Mouse (Mus musculus) stomach, adult 2 months (tissue): ENCODE measurements around the gene Atp2b2. TPM values are rescaled to one million over a fixed set of nuclear protein-coding genes. Genes with fewer than 3 reads are reported as not detected.

Experiments used
- polyA plus RNA-seq: library from polyadenylated mRNA; depleted of rRNA; stranded (reverse); fragments of >200 nt; gene quantifications from 2 replicates; pipeline ENCODE4 v1.2.3, GENCODE M21; 2012; rRNA removed

The Atp2b2 gene
- 0.13 and 0.16 TPM in 2 replicates for polyA plus RNA-seq

DNA sequence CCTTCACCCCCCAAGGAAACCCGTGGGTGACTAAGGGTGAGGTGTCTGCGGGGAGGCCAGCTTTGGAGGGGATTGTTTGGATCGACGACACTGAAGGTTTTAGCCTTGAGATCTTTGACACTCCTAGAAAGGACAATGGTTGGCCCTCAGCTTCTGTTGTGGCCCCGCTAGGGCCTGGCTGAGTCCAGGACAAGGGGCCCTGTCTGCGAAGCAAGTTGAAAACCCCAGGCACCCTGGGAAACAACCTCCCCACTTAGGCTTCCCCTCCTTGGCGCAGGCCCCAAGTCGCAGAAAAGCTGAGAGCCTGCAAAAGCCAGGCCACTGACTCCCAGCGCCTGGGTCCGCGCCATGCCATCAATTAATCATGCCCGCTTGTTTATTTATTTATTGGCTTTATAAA lies at the start of gene Atp2b2:
TSS of gene Atp2b2 (minus strand) at position 282 of the 400 bp plus-strand sequence.

DNA sequence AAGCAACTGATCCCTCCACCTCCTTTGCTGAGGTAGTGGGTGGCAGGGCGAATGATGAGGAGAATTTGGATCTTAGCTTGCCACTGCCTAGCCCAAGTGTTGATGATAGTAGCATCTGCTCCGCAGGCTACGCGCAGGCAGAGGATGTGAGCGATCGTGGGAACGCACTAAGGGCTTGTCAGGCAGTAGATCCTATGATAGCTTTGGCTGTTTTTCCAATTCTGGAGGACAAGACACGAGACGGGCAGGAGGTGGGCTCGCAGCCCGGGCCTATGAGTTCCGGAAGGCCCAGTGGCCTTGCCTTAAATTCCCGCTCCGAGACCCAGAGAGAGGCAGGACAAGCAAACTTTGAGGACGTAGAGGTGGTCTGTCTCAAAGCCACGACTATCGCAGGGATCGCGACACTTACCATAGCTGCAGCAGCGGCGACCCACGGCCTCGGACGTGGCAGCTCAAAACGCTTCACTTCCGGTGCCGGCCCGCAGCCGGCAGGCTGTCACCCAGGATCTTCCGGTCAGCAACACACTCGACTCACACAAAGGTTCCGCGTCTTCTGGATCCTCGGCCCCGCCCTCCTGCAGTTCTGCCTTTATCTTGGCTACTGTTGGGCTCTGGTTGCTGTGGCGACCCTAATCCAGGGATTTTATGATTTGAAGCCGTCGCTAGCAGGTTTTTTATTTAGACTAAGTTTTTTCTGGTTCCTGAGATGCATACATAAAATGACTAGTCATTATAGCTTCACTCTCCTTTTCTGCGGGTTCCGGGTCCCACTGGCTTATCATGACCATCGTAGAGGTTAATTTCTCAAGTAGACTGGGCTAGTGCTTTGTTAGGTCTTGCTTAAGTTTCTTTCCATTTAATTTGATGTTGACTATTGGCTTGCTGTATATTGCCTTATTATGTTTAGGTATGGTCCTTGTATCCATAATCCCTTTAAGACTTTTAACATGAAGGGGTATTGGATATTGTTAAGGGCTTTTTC lies 301.9 kb downstream of the Atp2b2 start, which contains the start of gene Sec13:
TSS of gene Sec13 (minus strand) at position 508 of the 982 bp plus-strand sequence.

DNA sequence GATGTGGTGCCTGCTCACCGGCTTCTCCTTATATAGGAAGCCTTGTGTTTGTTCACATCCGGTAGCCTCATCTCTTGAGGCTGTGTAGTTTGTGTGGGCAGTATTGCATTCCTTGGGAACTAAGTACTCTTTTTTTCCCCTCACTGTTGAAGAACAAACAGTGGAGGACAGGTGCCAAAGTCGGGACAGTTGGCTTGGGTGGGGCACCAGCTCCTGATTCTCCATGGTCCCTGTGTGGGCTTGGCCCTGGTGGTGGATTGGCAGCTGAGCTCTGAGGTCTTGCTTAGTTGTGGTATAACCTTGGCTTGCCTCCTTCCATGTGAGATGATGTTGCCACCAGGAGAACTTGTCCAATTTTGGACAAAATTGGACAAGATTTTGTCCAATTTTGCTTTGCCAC lies 322.5 kb downstream of the Atp2b2 start, which contains the start of gene Ghrl:
TSS of gene Ghrl (minus strand) at position 3 of the 400 bp plus-strand sequence.

DNA sequence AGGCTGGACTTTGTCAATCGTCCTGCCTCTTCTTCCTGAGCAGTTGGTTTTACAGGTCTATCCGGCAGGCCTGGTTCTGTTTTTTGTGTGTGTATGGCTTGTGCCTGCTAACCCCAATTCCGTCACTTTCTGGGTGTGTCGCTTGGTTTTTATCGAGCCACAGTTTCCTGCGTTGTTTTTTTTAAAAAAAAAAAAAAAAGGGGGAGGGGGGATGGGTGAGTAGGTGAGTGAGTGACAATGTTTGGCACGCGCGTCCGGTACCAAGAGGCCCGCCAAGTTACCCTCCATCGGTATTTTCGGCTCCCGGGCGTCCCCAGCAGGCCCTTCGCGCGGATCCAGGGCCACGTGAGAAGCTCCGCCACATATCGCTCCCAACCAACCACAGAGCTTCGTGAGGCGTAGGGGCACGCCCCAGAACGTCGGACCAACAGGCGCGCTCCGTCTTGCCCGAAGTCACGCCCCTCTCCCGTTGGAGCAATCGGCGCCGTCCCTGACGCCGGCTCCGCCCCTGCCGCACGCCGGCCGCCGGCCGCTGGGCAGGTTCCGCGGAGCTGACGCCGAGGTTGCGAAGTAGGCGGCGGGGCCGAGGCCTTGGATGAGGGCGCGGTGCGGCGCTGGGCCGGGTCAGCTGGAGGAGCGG lies 345.7 kb downstream of the Atp2b2 start, which contains the start of gene Tatdn2:
TSS of gene Tatdn2 (plus strand) at position 469 of the 640 bp plus-strand sequence.

Other genes starting within 250 kb of the Atp2b2 start
- 1.2 and 1.4 TPM in 2 replicates for gene Slc6a11, start 88.6 kb upstream of the Atp2b2 start, polyA plus RNA-seq
- gene Slc6a1, start 240.0 kb upstream of the Atp2b2 start, polyA plus RNA-seq, result 0.55 and 0.82 TPM in 2 replicates